Mouse (Mus musculus): Measurements from ENCODE around the gene Gm10491.

DNA sequence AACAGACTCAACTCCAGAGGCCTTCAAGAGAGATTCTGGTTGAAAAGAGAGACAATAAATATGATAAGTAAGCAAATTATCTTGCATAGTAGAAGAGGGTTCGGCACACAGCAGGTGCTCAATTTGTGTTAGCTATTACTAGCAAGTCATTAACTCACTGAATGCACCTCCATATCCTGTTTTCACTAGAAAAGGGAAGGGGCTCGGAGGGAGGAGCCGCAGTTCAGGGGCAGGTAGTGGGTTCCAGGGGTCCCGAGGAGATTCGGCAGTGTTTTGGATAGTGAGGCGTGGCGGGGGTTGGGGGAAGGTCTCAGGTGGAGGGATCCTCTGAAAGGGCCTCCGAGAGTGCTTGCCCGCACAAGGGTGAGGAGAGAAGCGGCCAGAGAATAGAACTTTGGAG is 19.5 kb upstream of the Gm10491 start:
- TF ChIP-seq CTCF (IDR thresholded peaks at IDR 0.05; ENCODE audit: extremely low read depth, insufficient read depth, low read length) = no peak
- TF ChIP-seq POLR2A (IDR thresholded peaks at IDR 0.05; ENCODE audit: extremely low read depth, insufficient read depth, low read length) = no peak
